Mouse (Mus musculus) inflammation-experienced regulatory T-cells (primary cell): ENCODE data around the gene Exosc3. TPM values are rescaled to one million over a fixed set of nuclear protein-coding genes. Genes with fewer than 3 reads are reported as not detected.

ENCODE experiments used
- polyA plus RNA-seq, 2 experiments: library from polyadenylated mRNA; unstranded; fragments of 100-300 nt; shearing (Covaris generic); gene quantifications; one replicate each; pipeline ENCODE4 v1.2.1; 2017

The Exosc3 gene
- polyA plus RNA-seq: 100 to 1,000 TPM; 115 to 132 TPM

GRCm38 (mm10) chr4:45342286-45343155 lies at the start of gene Exosc3:
Gene Exosc3, minus strand, starts transcription at chr4:45342732.

GRCm38 (mm10) chr4:45341669-45342249 lies 773 bp downstream of the Exosc3 start, which contains the start of gene Dcaf10:
Gene Dcaf10, plus strand, starts transcription at chr4:45342101.

GRCm38 (mm10) chr4:45296662-45297564 lies 45.6 kb downstream of the Exosc3 start, which contains the start of gene Trmt10b:
Gene Trmt10b, plus strand, starts transcription at chr4:45297127.

Other genes with a start within 250 kb of the Exosc3 start
- 100 to 1,000 TPM; 128 to 133 TPM for gene Tomm5, start 234.6 kb downstream of the Exosc3 start, polyA plus RNA-seq
- gene Frmpd1, start 157.9 kb downstream of the Exosc3 start, polyA plus RNA-seq: under 1 TPM; 0.29 TPM
- gene Trmt10b, start 45.6 kb downstream of the Exosc3 start, polyA plus RNA-seq: 10 to 100 TPM; 19.5 to 23.6 TPM
- 10 to 100 TPM; 21.0 to 29.0 TPM for gene Dcaf10, start 631 bp downstream of the Exosc3 start, polyA plus RNA-seq
- gene Slc25a51, start 66.0 kb upstream of the Exosc3 start, polyA plus RNA-seq: 10 to 100 TPM; 23.4 to 32.0 TPM
- gene Shb, start 189.7 kb upstream of the Exosc3 start, polyA plus RNA-seq: 1 to 10 TPM; 1.4 to 1.5 TPM